Mouse (Mus musculus) cerebellum, adult 2 months (tissue): Measurements from ENCODE around the gene Ap1g1.

ENCODE experiments used
- CTCF ChIP-seq: fragments of 200-500 bp; IDR thresholded peaks from 2 replicates; pipeline ENCODE4 v1.5.1; 2011; ENCODE audit warnings: low read depth, mild to moderate bottlenecking, control low read depth, low read length, moderate library complexity, borderline replicate concordance; ENCODE audit not compliant: insufficient read depth
- POLR2A ChIP-seq: fragments of 200-500 bp; IDR thresholded peaks from 2 replicates; pipeline ENCODE4 v1.6.1; 2011; ENCODE audit warnings: low read length, control low read depth, borderline replicate concordance; ENCODE audit not compliant: insufficient read depth

DNA sequence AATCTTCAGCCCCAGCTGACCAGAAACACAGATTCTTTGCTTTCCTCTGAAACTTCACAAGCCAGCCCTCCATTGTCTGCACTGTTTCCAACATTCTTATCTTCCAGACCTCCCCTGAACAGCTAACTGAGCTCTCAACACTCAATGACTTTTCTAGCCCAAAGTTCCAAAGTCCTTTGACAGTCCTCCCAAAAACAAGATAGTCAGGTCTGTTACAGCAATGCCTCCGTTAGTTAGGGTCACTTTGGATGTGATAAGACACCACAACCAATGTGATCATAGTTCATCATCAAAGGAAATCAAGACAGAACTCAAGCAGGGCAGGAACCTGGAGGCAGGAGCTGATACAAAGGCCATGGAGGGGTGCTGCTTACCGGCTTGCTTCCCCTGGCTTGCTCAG lies 36.9 kb downstream of the Ap1g1 start:
- TF ChIP-seq POLR2A: no peak
- no peak for TF ChIP-seq CTCF
